Mouse (Mus musculus) hindbrain, embryonic 12.5 days (tissue): Measurements from ENCODE around the gene Prpf4. TPM values are rescaled to one million over a fixed set of nuclear protein-coding genes. Genes with fewer than 3 reads are reported as not detected.

Source experiments
- ATAC-seq: fragments of 200-750 bp; cut with Nextera tagmentation; 2 replicates; pipeline ENCODE4 v1.8.0; 2017; ENCODE audit warnings: moderate TSS enrichment; ENCODE audit not compliant: low FRiP score
- H3K27ac ChIP-seq: fragments of 300-500 bp; sonication (generic); 2 replicates; pipeline ENCODE4 v1.5.1; 2016; ENCODE audit warnings: mild to moderate bottlenecking
- H3K27me3 ChIP-seq: fragments of 300-500 bp; sonication (generic); 2 replicates; pipeline ENCODE4 v1.6.1; 2016; ENCODE audit warnings: mild to moderate bottlenecking
- H3K36me3 ChIP-seq: fragments of 300-500 bp; sonication (generic); 2 replicates; pipeline ENCODE4 v1.6.1; 2016; ENCODE audit warnings: mild to moderate bottlenecking
- H3K4me1 ChIP-seq: fragments of 300-500 bp; sonication (generic); 2 replicates; pipeline ENCODE4 v1.6.1; 2016
- H3K4me2 ChIP-seq: fragments of 300-500 bp; sonication (generic); replicated peaks from 2 replicates; pipeline ENCODE4 v1.6.1; 2016; ENCODE audit warnings: mild to moderate bottlenecking
- H3K4me3 ChIP-seq: fragments of 300-500 bp; sonication (generic); 2 replicates; pipeline ENCODE4 v1.5.1; 2016; ENCODE audit warnings: mild to moderate bottlenecking
- H3K9ac ChIP-seq: fragments of 300-500 bp; sonication (generic); 2 replicates; pipeline ENCODE4 v1.6.1; 2016; ENCODE audit warnings: mild to moderate bottlenecking, moderate library complexity
- H3K9me3 ChIP-seq: fragments of 300-500 bp; sonication (generic); replicated peaks from 2 replicates; pipeline ENCODE4 v1.6.1; 2016; ENCODE audit warnings: mild to moderate bottlenecking
- WGBS: fragments of 180-500 bp; shearing (Covaris S2); methylation state at CpG from one replicate; pipeline ENCODE4 v1.1.7; 2016; 5-methylcytosine and 5-hydroxymethylcytosine counted together
- polyA plus RNA-seq: library from polyadenylated mRNA; unstranded; fragments of >200 nt; fragmentation: Nextera tagmentation; extraction: Ambion mirVana; gene quantifications from 2 replicates; pipeline ENCODE4 v1.2.1, GENCODE M21; 2016

The Prpf4 gene
- polyA plus RNA-seq, 1 experiment from 2014 or later: 21.2 TPM

GRCm38 (mm10) chr4:62395806-62396205 is 12.8 kb upstream of the Prpf4 start:
- H3K4me2 ChIP-seq: no peak overlapping the region
- no peak for ATAC-seq
- no peaks in the 10 kb centered on the region for H3K27me3 ChIP-seq
- no peak overlapping the region for H3K9ac ChIP-seq
- no peak overlapping the region for H3K4me3 ChIP-seq
- no peaks in the 10 kb centered on the region for H3K9me3 ChIP-seq
- peaks cover 77% of the 10 kb centered on the region for H3K36me3 ChIP-seq
- no peak overlapping the region for H3K27ac ChIP-seq
- WGBS: 97% methylated on average over 1 of the region's 1 CpGs
- no peaks in the 10 kb centered on the region for H3K4me1 ChIP-seq

DNA sequence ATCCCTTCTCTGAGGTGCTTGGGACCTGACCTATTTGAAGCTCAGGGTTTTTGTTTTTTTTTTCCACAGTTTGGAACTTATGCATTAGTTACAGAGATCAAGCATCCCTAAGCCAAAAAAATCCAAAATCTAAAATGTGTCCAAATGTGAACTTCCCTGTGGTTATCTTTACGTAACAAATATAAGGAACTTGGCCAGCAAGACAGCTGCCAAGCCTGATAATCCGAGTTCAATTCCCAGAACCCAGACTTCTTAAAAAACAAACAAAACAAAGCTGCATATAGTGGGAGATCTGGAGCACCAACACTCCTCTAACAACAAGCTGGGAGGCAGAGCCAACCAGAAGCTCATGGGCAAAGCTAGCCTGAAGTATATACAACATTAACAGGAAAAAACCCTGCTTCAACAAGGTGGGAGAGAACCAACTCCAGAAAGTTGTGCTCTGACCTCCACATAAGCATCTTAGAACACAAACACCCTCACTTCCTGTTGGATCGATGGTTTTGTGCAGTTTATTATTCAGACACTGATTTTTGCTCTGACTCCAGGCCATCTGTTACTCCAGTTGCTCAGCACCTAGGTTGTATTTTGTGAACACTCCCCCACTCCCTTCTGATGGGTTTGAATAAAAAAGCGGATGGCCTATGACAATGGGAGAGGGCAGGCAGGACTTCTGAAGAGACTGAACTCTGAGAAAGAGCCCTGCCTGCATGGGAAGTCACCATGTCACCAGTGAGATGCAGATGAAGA is 10.8 kb upstream of the Prpf4 start:
- H3K36me3 ChIP-seq: peaks cover 77% of the 10 kb centered on the region

DNA sequence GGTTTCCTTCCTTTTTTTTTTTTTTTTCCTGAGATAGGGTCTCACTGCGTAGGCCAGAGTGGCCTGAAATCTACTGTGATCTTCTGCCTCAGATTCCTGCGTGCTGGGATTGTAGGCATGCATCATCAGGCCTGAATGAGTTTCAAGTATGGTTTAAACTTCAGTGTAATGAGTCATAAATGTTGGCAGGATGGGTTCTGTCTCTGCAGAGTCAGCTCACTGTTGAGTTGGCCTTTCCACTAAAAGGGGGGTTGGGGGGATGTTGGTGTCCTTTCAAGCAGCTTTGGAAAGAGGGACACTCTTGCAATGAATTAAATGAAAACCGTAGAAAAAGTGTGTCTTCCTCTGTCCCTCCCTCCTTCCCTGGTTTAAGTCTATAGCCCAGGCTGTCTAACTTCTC is 9.6 kb upstream of the Prpf4 start:
- no peak for ATAC-seq
- Histone ChIP-seq H3K4me1 (no peaks in the 10 kb centered on the region), H3K27me3 (no peaks in the 10 kb centered on the region), H3K36me3 (peaks cover 76% of the 10 kb centered on the region), H3K27ac (no peak overlapping the region), H3K4me3 (no peak overlapping the region), H3K9me3 (no peaks in the 10 kb centered on the region), H3K9ac (no peak overlapping the region), H3K4me2 (no peak overlapping the region)
- WGBS: 99% methylated on average over 3 of the region's 3 CpGs

More for the DNA sequence above, 10.8 kb upstream of the Prpf4 start:
- H3K27ac ChIP-seq: no peak overlapping the region
- no peaks in the 10 kb centered on the region for H3K9me3 ChIP-seq
- H3K27me3 ChIP-seq: no peaks in the 10 kb centered on the region
- H3K9ac ChIP-seq: no peak overlapping the region
- no peaks in the 10 kb centered on the region for H3K4me1 ChIP-seq
- ATAC-seq: no peak
- H3K4me2 ChIP-seq: no peak overlapping the region
- WGBS: 88% methylated on average over 4 of the region's 4 CpGs
- no peak overlapping the region for H3K4me3 ChIP-seq

- H3K9ac ChIP-seq: no peak overlapping the region
- peaks cover 29% of the 10 kb centered on the region for H3K4me1 ChIP-seq
- H3K27ac ChIP-seq: no peak overlapping the region
- H3K4me2 ChIP-seq: peak overlapping the region; percentile 14; the same call in 1 of the 2 replicates
- peak overlapping the region; percentile 1; the same call in 1 of the 2 replicates for H3K4me3 ChIP-seq
- 83% methylated on average over 4 of the region's 4 CpGs for WGBS
- no peak for ATAC-seq
- H3K36me3 ChIP-seq: peaks cover 20% of the 10 kb centered on the region
- no peaks in the 10 kb centered on the region for H3K27me3 ChIP-seq
- H3K9me3 ChIP-seq: no peaks in the 10 kb centered on the region
These were observed 2.5 kb upstream of the Prpf4 start for GRCm38 (mm10) chr4:62406133-62406532.

GRCm38 (mm10) chr4:62407730-62408582 is 641 bp upstream of the Prpf4 start:
- peaks cover 22% of the 10 kb centered on the region for H3K36me3 ChIP-seq

GRCm38 (mm10) chr4:62409615-62410014 is 1.0 kb downstream of the Prpf4 start:
- Histone ChIP-seq H3K4me3 (peak overlapping the region; percentile 79), H3K4me1 (peaks cover 26% of the 10 kb centered on the region), H3K27ac (no peak overlapping the region), H3K9ac (peak overlapping the region; percentile 87), H3K36me3 (peaks cover 32% of the 10 kb centered on the region), H3K9me3 (no peaks in the 10 kb centered on the region), H3K27me3 (no peaks in the 10 kb centered on the region), H3K4me2 (peak overlapping the region; percentile 60)
- ATAC-seq: no peak
- WGBS: 29% methylated on average over 6 of the region's 6 CpGs

More at GRCm38 (mm10) chr4:62407730-62408582, 641 bp upstream of the Prpf4 start:
- Histone ChIP-seq H3K4me2 (peak overlapping the region; percentile 49), H3K4me1 (peaks cover 29% of the 10 kb centered on the region), H3K27me3 (no peaks in the 10 kb centered on the region), H3K4me3 (peak overlapping the region; percentile 79), H3K9me3 (no peaks in the 10 kb centered on the region), H3K9ac (peak overlapping the region; percentile 87), H3K27ac (peak overlapping the region; percentile 79)
- under 1% methylated on average over 35 of the region's 35 CpGs for WGBS
- peak; percentile 74 for ATAC-seq

GRCm38 (mm10) chr4:62410325-62410724 is 1.7 kb downstream of the Prpf4 start:
- WGBS: 91% methylated on average over 2 of the region's 2 CpGs
- H3K27me3 ChIP-seq: no peaks in the 10 kb centered on the region
- H3K36me3 ChIP-seq: peaks cover 39% of the 10 kb centered on the region
- H3K9ac ChIP-seq: no peak overlapping the region
- peaks cover 25% of the 10 kb centered on the region for H3K4me1 ChIP-seq
- ATAC-seq: no peak
- H3K4me2 ChIP-seq: peak overlapping the region; percentile 60
- H3K27ac ChIP-seq: no peak overlapping the region
- H3K9me3 ChIP-seq: no peaks in the 10 kb centered on the region
- H3K4me3 ChIP-seq: peak overlapping the region; percentile 79; the same call in 1 of the 2 replicates

GRCm38 (mm10) chr4:62411606-62412005 is 3.0 kb downstream of the Prpf4 start:
- H3K4me2 ChIP-seq: no peak overlapping the region
- ATAC-seq: no peak
- no peak overlapping the region for H3K9ac ChIP-seq
- WGBS: 95% methylated on average over 10 of the region's 10 CpGs
- no peak overlapping the region for H3K4me3 ChIP-seq
- no peaks in the 10 kb centered on the region for H3K9me3 ChIP-seq
- no peak overlapping the region for H3K27ac ChIP-seq
- peaks cover 52% of the 10 kb centered on the region for H3K36me3 ChIP-seq
- H3K4me1 ChIP-seq: peaks cover 18% of the 10 kb centered on the region
- H3K27me3 ChIP-seq: no peaks in the 10 kb centered on the region

DNA sequence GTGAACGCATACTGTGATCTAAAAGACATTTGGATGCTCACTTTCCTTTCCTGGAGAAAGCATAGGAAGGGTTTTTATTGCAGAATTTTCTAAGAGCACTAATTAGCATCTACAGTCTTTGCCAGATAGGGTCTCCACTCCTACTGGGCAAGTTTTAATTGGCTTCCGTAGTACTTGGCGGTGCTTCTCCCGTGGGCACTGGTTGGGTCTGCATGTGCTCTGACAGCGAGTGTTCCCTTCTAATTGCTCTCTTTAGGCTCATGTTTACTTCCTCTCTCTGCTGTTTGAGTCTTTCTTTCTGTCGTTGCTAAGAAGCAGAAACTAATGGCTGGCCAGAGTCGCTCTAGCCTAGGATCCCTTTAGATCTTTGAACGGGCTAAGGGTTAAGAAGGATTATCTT is 9.9 kb downstream of the Prpf4 start:
- 92% methylated on average over 8 of the region's 8 CpGs for WGBS
- no peak overlapping the region for H3K9ac ChIP-seq
- peaks cover 95% of the 10 kb centered on the region for H3K36me3 ChIP-seq
- H3K4me1 ChIP-seq: no peaks in the 10 kb centered on the region
- H3K4me2 ChIP-seq: no peak overlapping the region
- ATAC-seq: no peak
- H3K9me3 ChIP-seq: no peaks in the 10 kb centered on the region
- no peak overlapping the region for H3K27ac ChIP-seq
- H3K27me3 ChIP-seq: no peaks in the 10 kb centered on the region
- no peak overlapping the region for H3K4me3 ChIP-seq

DNA sequence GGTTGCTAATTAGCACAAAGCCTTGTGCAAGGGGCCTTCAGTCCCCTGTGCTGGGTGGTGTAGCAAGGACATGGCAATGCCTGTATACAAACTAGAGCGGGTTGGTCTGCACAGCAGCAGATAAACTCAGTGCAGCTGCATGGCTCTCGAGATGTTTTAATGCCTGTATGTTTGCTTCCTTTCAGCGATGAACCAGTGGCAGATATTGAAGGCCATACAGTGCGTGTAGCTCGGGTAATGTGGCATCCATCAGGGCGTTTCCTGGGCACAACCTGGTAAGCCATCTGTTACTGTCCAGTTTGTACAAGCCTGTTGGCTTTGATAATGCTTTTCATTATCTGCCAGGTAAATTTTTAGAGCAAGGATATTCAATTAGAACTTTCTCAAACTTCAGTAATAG is 10.5 kb downstream of the Prpf4 start:
- Histone ChIP-seq H3K27ac (no peak overlapping the region), H3K27me3 (no peaks in the 10 kb centered on the region), H3K36me3 (peaks cover 97% of the 10 kb centered on the region), H3K9me3 (no peaks in the 10 kb centered on the region), H3K4me2 (no peak overlapping the region), H3K9ac (no peak overlapping the region), H3K4me1 (no peaks in the 10 kb centered on the region), H3K4me3 (no peak overlapping the region)
- no peak for ATAC-seq
- whole genome bisulfite sequencing: 98% methylated on average over 6 of the region's 6 CpGs

DNA sequence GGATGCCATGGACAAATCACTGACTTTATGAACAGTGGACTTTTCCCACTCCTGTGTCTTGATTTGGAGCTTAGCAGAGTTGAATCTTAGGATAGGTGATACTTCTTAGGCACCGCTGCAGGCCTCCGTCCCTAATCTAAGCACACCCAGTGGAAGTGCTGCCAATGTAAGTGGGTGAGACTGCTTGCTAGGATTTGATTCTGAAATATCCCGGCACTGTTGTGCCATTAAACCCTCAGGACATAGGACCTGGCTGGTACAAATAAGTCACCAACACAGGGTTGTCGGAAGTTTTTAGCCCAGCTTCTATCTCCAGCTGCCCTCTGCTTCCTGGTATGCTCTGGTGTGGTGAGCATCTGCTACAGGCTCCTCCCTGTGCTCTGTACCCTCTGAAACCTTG is 17.3 kb downstream of the Prpf4 start:
- no peaks in the 10 kb centered on the region for H3K27me3 ChIP-seq
- no peaks in the 10 kb centered on the region for H3K9me3 ChIP-seq
- H3K4me3 ChIP-seq: no peak overlapping the region
- no peak overlapping the region for H3K4me2 ChIP-seq
- H3K27ac ChIP-seq: no peak overlapping the region
- peaks cover 47% of the 10 kb centered on the region for H3K36me3 ChIP-seq
- H3K4me1 ChIP-seq: no peaks in the 10 kb centered on the region
- 93% methylated on average over 4 of the region's 4 CpGs for WGBS
- H3K9ac ChIP-seq: no peak overlapping the region
- no peak for ATAC-seq

GRCm38 (mm10) chr4:62427978-62428758 is 19.6 kb downstream of the Prpf4 start:
- 74% methylated on average over 17 of the region's 17 CpGs for WGBS

More at GRCm38 (mm10) chr4:62427978-62428758, 19.6 kb downstream of the Prpf4 start:
- no peaks in the 10 kb centered on the region for H3K27me3 ChIP-seq
- H3K4me1 ChIP-seq: no peaks in the 10 kb centered on the region
- peaks cover 25% of the 10 kb centered on the region for H3K36me3 ChIP-seq
- ATAC-seq: no peak
- no peaks in the 10 kb centered on the region for H3K9me3 ChIP-seq
- no peak overlapping the region for H3K9ac ChIP-seq
- no peak overlapping the region for H3K4me2 ChIP-seq
- H3K4me3 ChIP-seq: no peak overlapping the region
- no peak overlapping the region for H3K27ac ChIP-seq
